Mouse (Mus musculus) E14TG2a.4 (cell line): Measurements from ENCODE around the gene Setd1b.
"Not testable (repeated sequence)": the region's sequence is repeated elsewhere in the genome, so short reads cannot be mapped to it uniquely, and the experiment has no call there.

Experiments
- H3K27me3 ChIP-seq: 2 replicates; pipeline ENCODE4 v1.6.1; 2014; ENCODE audit warnings: low read length, control low read depth; ENCODE audit not compliant: insufficient read depth
- H3K36me3 ChIP-seq: 2 replicates; pipeline ENCODE4 v1.6.1; 2014; ENCODE audit warnings: low read length, control low read depth; ENCODE audit not compliant: insufficient read depth
- H3K4me1 ChIP-seq: replicated peaks from 2 replicates; pipeline ENCODE4 v1.6.1; 2014; ENCODE audit warnings: low read depth, low read length, control low read depth
- H3K4me3 ChIP-seq: replicated peaks from 2 replicates; pipeline ENCODE4 v1.5.1; 2014; ENCODE audit warnings: mild to moderate bottlenecking, low read length
- H3K9me3 ChIP-seq: 2 replicates; pipeline ENCODE4 v1.6.1; 2014; ENCODE audit warnings: low read length, control low read depth
- CTCF ChIP-seq: conservative IDR thresholded peaks from 2 replicates; pipeline ENCODE4 v1.5.1; 2014; ENCODE audit warnings: low read length
- NANOG ChIP-seq: IDR thresholded peaks from 2 replicates; pipeline ENCODE4 v1.6.1; 2014; ENCODE audit warnings: borderline replicate concordance, low read length, mixed read lengths
- POU5F1 ChIP-seq: IDR thresholded peaks from 2 replicates; pipeline ENCODE4 v1.6.1; 2014; ENCODE audit warnings: low read length, borderline replicate concordance

Gene Setd1b

DNA sequence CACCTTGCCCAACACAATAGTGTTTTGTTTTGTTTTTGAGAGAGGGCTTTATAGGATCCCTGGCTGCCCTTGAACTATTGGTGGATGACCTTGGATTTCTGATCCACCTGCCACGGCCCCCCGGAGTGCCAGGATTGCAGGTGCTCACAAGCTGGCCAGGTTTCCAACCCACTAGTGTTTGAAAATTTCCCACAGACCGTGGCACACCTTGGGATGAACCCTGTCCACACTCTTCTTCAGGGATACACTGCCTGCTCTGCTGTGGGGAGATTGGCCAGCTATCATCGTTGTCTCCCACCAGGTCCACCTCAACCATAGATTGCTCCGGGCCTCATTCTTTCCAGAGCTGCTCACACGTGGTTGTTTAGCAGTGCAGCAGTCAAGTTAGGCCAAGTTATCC, 52.9 kb downstream of the Setd1b start:
- no peak overlapping the region for H3K4me3 ChIP-seq

DNA sequence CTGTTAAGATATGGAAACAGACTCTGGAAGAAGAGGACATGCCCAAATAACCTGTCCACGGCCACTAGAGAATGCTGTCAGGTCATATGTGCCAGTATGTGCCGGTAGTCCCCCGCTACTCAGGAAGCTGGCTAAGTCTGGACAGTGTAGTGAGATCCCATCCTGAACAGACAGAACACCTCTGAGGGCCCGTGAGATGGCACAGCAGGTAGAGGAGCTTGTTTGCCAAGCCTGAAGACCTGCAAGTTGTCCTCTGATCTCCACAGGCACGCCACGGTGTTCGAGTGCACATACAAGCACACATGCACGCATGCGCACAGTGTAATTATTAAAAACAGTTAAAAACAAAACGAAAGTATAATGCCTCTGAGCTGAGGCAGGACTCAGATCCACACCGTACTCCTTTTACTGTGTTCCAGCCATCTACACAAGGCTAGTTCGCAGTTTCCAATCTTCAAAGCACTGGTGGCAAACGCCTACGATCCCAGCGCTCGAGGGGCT, 53.6 kb downstream of the Setd1b start:
- no peaks in the 10 kb centered on the region for H3K9me3 ChIP-seq
- peaks cover 7% of the 10 kb centered on the region for H3K4me1 ChIP-seq
- H3K4me3 ChIP-seq, result no peak overlapping the region
- no peaks in the 10 kb centered on the region for H3K36me3 ChIP-seq
- TF ChIP-seq CTCF (no peak), NANOG (no peak), POU5F1 (no peak)
- H3K27me3 ChIP-seq, result peaks cover 10% of the 10 kb centered on the region

More for the DNA sequence above, 52.9 kb downstream of the Setd1b start:
- Histone ChIP-seq H3K27me3 (peaks cover 10% of the 10 kb centered on the region), H3K9me3 (no peaks in the 10 kb centered on the region), H3K4me1 (peaks cover 7% of the 10 kb centered on the region), H3K36me3 (no peaks in the 10 kb centered on the region)
- TF ChIP-seq POU5F1, result no peak
- TF ChIP-seq NANOG, result no peak
- TF ChIP-seq CTCF, result no peak

DNA sequence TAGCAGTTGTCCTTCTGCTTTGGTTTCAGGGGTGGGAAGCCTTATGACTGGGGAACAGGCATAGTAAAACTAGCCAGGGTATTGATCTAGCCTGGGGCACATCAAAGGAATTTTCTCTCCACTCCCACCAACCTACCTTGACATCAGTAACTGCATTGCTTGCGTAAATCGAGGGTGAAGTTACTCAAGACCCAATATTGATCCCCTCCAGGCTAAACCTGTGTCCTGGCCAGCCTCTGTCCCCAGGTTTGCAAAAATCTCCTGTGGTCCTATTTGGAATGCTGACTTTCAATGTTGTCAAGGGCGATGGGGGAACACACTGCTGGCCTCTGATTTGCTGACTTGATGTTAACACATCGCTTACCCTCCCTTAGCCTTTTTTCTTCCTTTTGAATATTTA, 54.8 kb downstream of the Setd1b start:
- no peaks in the 10 kb centered on the region for H3K9me3 ChIP-seq
- peaks cover 7% of the 10 kb centered on the region for H3K4me1 ChIP-seq
- no peaks in the 10 kb centered on the region for H3K36me3 ChIP-seq
- H3K27me3 ChIP-seq, result 0 out of 2 replicates have a peak, but pooled peaks cover 4% of the 10 kb centered on the region
- no peak overlapping the region for H3K4me3 ChIP-seq
- TF ChIP-seq CTCF, result no peak
- TF ChIP-seq NANOG, result no peak
- TF ChIP-seq POU5F1, result no peak

DNA sequence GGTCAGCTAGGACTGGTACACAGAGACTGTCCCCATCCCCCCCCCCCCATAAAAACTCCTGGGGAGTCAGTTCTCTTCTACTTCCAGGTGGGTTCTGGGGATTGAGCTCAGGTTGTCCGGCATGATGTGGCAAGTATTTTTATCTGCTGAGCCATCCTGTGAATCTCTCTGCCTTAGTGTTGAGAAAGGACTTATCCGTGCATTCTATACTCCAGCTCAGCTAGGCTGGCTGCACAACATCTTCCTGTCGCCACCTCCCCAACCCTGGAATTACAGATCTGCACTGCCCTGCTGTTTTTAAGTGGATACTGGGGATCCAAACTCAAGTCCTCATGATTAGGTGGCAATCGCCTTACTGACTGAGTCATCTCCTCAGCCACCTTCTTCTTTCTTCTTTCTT, 56.5 kb downstream of the Setd1b start:
- TF ChIP-seq POU5F1, result no peak
- TF ChIP-seq NANOG, result no peak
- no peak for TF ChIP-seq CTCF
- no peaks in the 10 kb centered on the region for H3K9me3 ChIP-seq
- 0 out of 2 replicates have a peak, but pooled peaks cover under 1% of the 10 kb centered on the region for H3K27me3 ChIP-seq
- peaks cover 7% of the 10 kb centered on the region for H3K4me1 ChIP-seq
- no peak overlapping the region for H3K4me3 ChIP-seq
- no peaks in the 10 kb centered on the region for H3K36me3 ChIP-seq

DNA sequence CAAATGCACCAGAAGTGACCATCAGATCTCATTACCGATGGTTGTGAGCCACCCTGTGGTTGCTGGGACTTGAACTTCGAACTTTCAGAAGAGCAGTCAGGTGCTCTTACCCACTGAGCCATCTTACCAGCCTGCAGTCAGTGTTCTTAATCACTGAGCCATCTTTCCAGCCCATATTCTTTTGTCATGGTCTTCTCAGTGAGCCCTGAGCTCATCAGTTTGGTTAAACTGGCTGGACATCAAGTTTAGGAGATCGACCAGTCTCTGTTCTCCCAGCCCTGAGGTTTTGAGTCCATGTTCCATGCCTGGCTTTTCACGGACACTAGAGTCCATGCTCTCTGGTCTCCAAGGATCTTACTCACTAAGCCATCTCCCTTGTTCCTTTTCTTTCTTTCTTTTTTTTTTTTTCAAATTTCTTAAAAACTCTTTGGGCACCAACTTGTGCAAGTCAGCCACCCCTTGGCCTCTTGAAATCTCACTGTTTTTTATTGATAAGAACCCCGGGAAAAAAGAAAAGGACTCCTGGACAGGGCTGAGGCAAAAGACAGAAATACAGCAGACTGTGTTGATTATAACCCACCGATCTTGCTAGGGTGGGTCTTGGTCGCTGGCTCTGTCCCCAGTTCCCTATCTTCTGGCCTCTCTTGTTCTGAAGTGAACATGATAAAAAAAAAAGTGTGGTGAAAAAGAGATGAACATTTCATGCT, 59.0 kb downstream of the Setd1b start:
- H3K4me3 ChIP-seq, H3K4me1 ChIP-seq, H3K9me3 ChIP-seq, H3K36me3 ChIP-seq, H3K27me3 ChIP-seq: not testable (repeated sequence)

DNA sequence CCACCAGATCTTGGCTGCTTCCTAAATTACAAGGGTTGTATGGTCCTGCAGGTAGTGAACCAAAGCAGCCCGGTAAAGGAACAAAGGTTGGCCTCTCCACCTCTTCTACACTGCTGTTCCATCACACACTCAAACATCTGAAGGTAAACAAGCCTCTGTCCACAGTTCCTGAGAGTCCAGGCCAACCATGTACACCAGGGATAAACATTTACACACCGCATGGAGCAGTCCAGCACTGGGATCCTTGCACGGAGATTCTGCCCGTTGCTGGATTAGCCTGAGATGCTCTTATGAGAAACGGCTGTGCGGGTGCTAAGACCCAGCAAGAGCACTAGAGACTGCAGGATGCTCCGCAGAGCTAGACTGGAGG, 59.5 kb downstream of the Setd1b start:
- TF ChIP-seq CTCF (no peak), POU5F1 (no peak), NANOG (no peak)
- Histone ChIP-seq H3K4me1 (no peaks in the 10 kb centered on the region), H3K4me3 (no peak overlapping the region), H3K27me3 (no peaks in the 10 kb centered on the region), H3K36me3 (no peaks in the 10 kb centered on the region), H3K9me3 (peaks cover 3% of the 10 kb centered on the region; the same call in 1 of the 2 replicates)

DNA sequence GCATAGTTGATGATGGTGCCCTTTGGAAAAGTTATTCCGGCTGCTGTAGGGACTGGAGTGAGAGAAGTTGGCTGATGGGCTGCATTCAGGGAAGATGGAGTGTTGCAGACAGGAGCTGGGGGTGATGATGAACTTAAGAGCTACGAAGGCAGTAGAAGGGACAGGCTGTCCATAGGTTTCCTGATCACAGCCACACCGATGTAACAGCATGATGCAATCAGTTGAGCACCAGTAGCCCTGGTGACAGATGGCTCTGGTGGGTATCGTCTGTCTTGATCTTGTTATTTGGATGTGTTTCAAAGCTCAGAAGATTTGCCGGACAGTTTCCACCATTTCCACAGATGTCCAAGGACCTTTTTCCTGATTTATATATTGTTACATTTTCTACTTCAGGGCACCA, 60.0 kb downstream of the Setd1b start:
- H3K27me3 ChIP-seq, result no peaks in the 10 kb centered on the region
- H3K36me3 ChIP-seq, result no peaks in the 10 kb centered on the region
- no peak overlapping the region for H3K4me3 ChIP-seq
- H3K4me1 ChIP-seq, result no peaks in the 10 kb centered on the region
- peaks cover 3% of the 10 kb centered on the region; the same call in 1 of the 2 replicates for H3K9me3 ChIP-seq
- no peak for TF ChIP-seq POU5F1
- TF ChIP-seq CTCF, result no peak
- no peak for TF ChIP-seq NANOG

DNA sequence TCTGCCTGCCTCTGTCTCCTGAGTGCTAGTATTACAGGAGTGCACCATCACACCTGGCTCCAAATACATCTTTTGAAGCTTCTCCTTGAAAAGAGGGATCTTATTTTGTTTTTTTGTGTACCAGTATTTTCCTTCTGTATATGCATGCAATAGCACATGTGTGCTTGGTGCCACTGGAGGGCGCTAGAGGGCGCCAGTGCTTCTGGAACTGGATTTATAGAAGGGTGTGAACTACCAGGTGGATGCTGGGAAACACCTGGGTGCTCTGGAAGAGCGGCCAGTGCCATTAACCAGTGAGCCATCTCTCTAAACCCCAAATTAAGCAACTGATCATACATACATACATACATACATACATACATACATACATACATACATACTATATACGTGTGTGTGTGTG, 60.8 kb downstream of the Setd1b start:
- H3K36me3 ChIP-seq, H3K27me3 ChIP-seq, H3K9me3 ChIP-seq, H3K4me3 ChIP-seq, H3K4me1 ChIP-seq: not testable (repeated sequence)
- peak; percentile 45 for TF ChIP-seq CTCF

DNA sequence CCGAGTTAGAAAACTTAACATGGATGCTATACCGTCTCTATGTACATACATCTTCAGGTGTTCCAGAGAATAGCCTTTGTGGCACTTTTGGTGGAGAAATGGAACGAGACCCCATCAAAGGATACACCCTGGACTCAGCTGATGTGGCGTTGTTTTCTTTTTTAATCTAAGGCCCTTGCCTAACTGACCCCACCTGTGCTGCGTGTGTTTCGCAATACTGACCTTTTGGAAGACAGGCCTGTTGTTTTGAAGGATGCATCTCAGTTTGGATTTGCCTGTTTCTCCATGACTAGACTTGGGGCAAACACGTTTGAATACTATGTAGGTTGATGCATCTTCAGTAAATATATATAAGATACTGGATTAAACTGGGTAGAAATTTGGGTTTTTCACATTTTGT, 61.6 kb downstream of the Setd1b start:
- not testable (repeated sequence) for H3K4me3 ChIP-seq, H3K27me3 ChIP-seq, H3K36me3 ChIP-seq, H3K4me1 ChIP-seq, H3K9me3 ChIP-seq
